Mouse (Mus musculus): ENCODE data around the gene Amhr2. TPM values are rescaled to one million over a fixed set of nuclear protein-coding genes. Genes with fewer than 3 reads are reported as not detected.

Gene Amhr2
- polyA plus RNA-seq, 1 experiment, result 0.37 TPM

- H3K9me3 ChIP-seq, result no peaks in the 10 kb centered on the region
- peaks cover 63% of the 10 kb centered on the region for H3K4me1 ChIP-seq
- peak overlapping the region; percentile 96 for H3K4me3 ChIP-seq (replicated peaks)
- no peaks in the 10 kb centered on the region for H3K27me3 ChIP-seq (replicated peaks)
- TF ChIP-seq GATA1 (IDR thresholded peaks at IDR 0.05; ENCODE audit: borderline replicate concordance, low read length) (no peak), FLI1 (IDR thresholded peaks at IDR 0.05; ENCODE audit: low read length) (no peak)
- peaks cover 40% of the 10 kb centered on the region for H3K36me3 ChIP-seq (replicated peaks; ENCODE audit: low read length)
Observed at GRCm38 (mm10) chr15:102406196-102406911, 38.8 kb upstream of the Amhr2 start.

GRCm38 (mm10) chr15:102406912-102407580 is 38.1 kb upstream of the Amhr2 start:
- H3K4me1 ChIP-seq, result peaks cover 62% of the 10 kb centered on the region

GRCm38 (mm10) chr15:102407681-102408557 is 37.2 kb upstream of the Amhr2 start:
- Histone ChIP-seq H3K4me3 (replicated peaks) (peak overlapping the region; percentile 64), H3K27me3 (replicated peaks) (no peaks in the 10 kb centered on the region), H3K9me3 (no peaks in the 10 kb centered on the region), H3K4me1 (peaks cover 62% of the 10 kb centered on the region), H3K36me3 (replicated peaks; ENCODE audit: low read length) (peaks cover 56% of the 10 kb centered on the region)
- TF ChIP-seq GATA1 (IDR thresholded peaks at IDR 0.05; ENCODE audit: borderline replicate concordance, low read length) (no peak), FLI1 (IDR thresholded peaks at IDR 0.05; ENCODE audit: low read length) (no peak)

More at GRCm38 (mm10) chr15:102406912-102407580, 38.1 kb upstream of the Amhr2 start:
- Histone ChIP-seq H3K27me3 (replicated peaks) (no peaks in the 10 kb centered on the region), H3K36me3 (replicated peaks; ENCODE audit: low read length) (peaks cover 47% of the 10 kb centered on the region), H3K9me3 (no peaks in the 10 kb centered on the region), H3K4me3 (replicated peaks) (peak overlapping the region; percentile 96)
- no peak for TF ChIP-seq GATA1 (IDR thresholded peaks at IDR 0.05; ENCODE audit: borderline replicate concordance, low read length)
- no peak for TF ChIP-seq FLI1 (IDR thresholded peaks at IDR 0.05; ENCODE audit: low read length)

- no peaks in the 10 kb centered on the region for H3K9me3 ChIP-seq
- peaks cover 62% of the 10 kb centered on the region for H3K36me3 ChIP-seq (replicated peaks; ENCODE audit: low read length)
- H3K4me3 ChIP-seq (replicated peaks), result peak overlapping the region; percentile 58
- no peaks in the 10 kb centered on the region for H3K27me3 ChIP-seq (replicated peaks)
- H3K4me1 ChIP-seq, result peaks cover 65% of the 10 kb centered on the region
- TF ChIP-seq GATA1 (IDR thresholded peaks at IDR 0.05; ENCODE audit: borderline replicate concordance, low read length) (no peak), FLI1 (IDR thresholded peaks at IDR 0.05; ENCODE audit: low read length) (no peak)
Observed at GRCm38 (mm10) chr15:102408558-102409130, 36.5 kb upstream of the Amhr2 start.

DNA sequence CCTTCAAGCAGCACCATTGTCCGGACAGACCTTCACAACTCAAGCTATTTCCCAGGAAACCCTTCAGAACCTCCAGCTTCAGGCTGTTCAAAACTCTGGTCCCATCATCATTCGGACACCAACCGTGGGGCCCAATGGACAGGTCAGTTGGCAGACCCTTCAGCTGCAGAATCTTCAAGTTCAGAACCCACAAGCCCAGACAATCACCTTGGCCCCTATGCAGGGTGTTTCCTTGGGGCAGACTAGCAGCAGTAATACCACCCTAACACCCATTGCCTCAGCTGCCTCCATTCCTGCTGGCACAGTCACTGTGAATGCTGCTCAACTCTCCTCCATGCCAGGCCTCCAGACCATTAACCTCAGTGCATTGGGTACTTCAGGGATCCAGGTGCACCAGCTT is 35.9 kb upstream of the Amhr2 start:
- TF ChIP-seq FLI1 (IDR thresholded peaks at IDR 0.05; ENCODE audit: low read length) (no peak), GATA1 (IDR thresholded peaks at IDR 0.05; ENCODE audit: borderline replicate concordance, low read length) (no peak)
- Histone ChIP-seq H3K27me3 (replicated peaks) (no peaks in the 10 kb centered on the region), H3K4me1 (peaks cover 66% of the 10 kb centered on the region), H3K4me3 (replicated peaks) (peak overlapping the region; percentile 81), H3K9me3 (no peaks in the 10 kb centered on the region), H3K36me3 (replicated peaks; ENCODE audit: low read length) (peaks cover 66% of the 10 kb centered on the region)

- Histone ChIP-seq H3K4me3 (replicated peaks) (no peak overlapping the region), H3K4me1 (peaks cover 61% of the 10 kb centered on the region), H3K27me3 (replicated peaks) (no peaks in the 10 kb centered on the region), H3K9me3 (no peaks in the 10 kb centered on the region), H3K36me3 (replicated peaks; ENCODE audit: low read length) (peaks cover 74% of the 10 kb centered on the region)
- TF ChIP-seq GATA1 (IDR thresholded peaks at IDR 0.05; ENCODE audit: borderline replicate concordance, low read length) (no peak), FLI1 (IDR thresholded peaks at IDR 0.05; ENCODE audit: low read length) (no peak)
Observed at GRCm38 (mm10) chr15:102411077-102411476, 34.1 kb upstream of the Amhr2 start.

DNA sequence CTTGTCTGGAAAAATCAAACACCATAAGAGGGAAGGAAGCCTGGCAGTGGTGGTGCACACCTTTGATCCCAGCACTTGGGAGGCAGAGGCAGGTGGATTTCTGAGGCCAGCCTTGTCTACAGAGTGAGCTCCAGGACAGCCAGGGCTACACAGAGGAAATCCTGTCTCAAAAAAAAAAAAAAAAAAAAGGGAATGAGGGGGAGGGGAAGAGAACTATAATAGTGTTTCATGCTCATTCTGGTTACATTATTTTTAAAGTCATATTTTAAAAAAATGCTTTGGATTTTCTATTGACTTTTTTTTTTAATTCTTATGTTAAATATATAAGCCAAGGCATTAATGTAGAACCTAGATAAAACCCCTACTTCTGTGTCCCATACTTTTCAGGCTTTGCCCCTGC is 31.5 kb upstream of the Amhr2 start:
- no peak overlapping the region for H3K4me3 ChIP-seq (replicated peaks)
- H3K4me1 ChIP-seq, result peaks cover 50% of the 10 kb centered on the region
- H3K27me3 ChIP-seq (replicated peaks), result no peaks in the 10 kb centered on the region
- H3K36me3 ChIP-seq (replicated peaks; ENCODE audit: low read length), result peaks cover 70% of the 10 kb centered on the region
- TF ChIP-seq GATA1 (IDR thresholded peaks at IDR 0.05; ENCODE audit: borderline replicate concordance, low read length) (no peak), FLI1 (IDR thresholded peaks at IDR 0.05; ENCODE audit: low read length) (no peak)
- no peaks in the 10 kb centered on the region for H3K9me3 ChIP-seq

DNA sequence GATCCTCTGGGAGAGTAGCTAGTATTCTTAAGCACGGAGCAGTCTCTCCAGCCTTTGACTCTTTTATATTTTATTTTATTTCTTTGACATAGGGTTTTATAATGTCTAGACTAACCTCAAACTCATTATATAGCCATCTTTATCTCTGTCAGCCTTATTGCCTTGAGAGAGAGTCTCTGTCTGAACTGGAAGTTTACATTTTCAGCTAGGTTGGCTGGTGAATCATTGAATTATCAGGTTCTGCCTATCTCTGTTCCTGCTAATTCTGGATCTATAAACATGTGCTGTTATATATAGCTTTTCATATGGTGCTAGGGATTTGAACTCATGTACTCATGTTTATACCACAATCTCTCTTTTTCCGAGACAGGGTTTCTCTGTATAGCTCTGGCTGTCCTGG is 27.6 kb upstream of the Amhr2 start:
- Histone ChIP-seq H3K4me1 (peaks cover 35% of the 10 kb centered on the region), H3K4me3 (replicated peaks) (no peak overlapping the region), H3K9me3 (no peaks in the 10 kb centered on the region), H3K27me3 (replicated peaks) (no peaks in the 10 kb centered on the region), H3K36me3 (replicated peaks; ENCODE audit: low read length) (peaks cover 49% of the 10 kb centered on the region)
- TF ChIP-seq FLI1 (IDR thresholded peaks at IDR 0.05; ENCODE audit: low read length) (no peak), GATA1 (IDR thresholded peaks at IDR 0.05; ENCODE audit: borderline replicate concordance, low read length) (no peak)

DNA sequence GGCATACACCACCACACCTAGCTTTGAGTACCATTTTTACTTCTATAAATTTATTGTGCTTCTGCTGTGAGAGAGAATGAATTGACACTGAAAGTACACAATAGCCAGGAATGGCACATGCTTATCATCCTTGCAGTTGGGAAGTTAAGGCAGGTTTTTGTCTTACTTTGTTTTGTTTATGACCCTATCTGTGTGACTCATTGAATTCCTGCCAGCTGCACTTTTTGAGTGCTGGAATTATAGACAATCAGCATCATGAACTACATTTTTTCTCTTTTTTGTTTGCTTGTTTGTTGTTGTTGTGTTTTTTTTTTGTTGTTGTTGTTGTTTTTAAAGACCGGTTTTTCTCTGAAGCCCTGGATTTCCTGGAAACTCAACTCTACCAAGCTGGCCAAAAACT is 24.2 kb upstream of the Amhr2 start:
- TF ChIP-seq FLI1 (IDR thresholded peaks at IDR 0.05; ENCODE audit: low read length) (no peak), GATA1 (IDR thresholded peaks at IDR 0.05; ENCODE audit: borderline replicate concordance, low read length) (no peak)
- Histone ChIP-seq H3K36me3 (replicated peaks; ENCODE audit: low read length) (peaks cover 56% of the 10 kb centered on the region), H3K9me3 (no peaks in the 10 kb centered on the region), H3K4me1 (peaks cover 35% of the 10 kb centered on the region), H3K27me3 (replicated peaks) (no peaks in the 10 kb centered on the region), H3K4me3 (replicated peaks) (no peak overlapping the region)

Measured in megakaryocyte, embryonic 14.5 days (primary cell).